27 mouse cellular contexts compared by ENCODE assay signal in the genomic region with DNA sequence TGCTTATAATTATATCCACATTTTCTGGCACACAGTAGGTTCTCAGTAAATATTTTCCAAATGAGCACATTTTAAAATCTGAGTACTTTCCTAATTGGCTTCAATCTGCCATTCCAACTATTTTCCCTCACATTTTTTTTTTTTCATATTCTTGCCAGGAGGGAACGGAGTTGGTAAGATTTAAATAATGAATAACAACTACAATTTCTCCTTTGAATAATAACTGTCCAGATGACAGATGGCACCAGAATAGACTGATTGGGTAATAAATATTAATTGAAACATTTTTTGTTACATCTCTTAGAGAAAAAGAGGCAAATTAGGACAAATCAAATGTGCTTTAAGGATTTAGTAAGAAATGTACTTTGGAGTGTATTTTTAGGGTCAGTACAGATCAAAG. TPM values are rescaled to one million over a fixed set of nuclear protein-coding genes. Genes with fewer than 3 reads are reported as not detected.
DNase-seq lines count a peak whose midpoint lies in the region; ATAC-seq and TF ChIP-seq lines count a peak whose summit lies in the region.
"Had no signal": no experiment of that assay in that cellular context is flagged by ENCODE, and none has a peak within 500 bp of the region (broad histone marks: within the 10 kb centered on the region; RNA-seq: fewer than 3 reads in every experiment).

No protein-coding gene starts in this region.

- no peak for TF ChIP-seq POLR2A in brain, embryonic 14.5 days (IDR thresholded peaks at IDR 0.05; ENCODE audit: borderline replicate concordance, extremely low read depth, insufficient read depth, insufficient read length, poor library complexity, severe bottlenecking)

- no peaks in the 10 kb centered on the region for H3K9me3 ChIP-seq in forebrain, embryonic 14.5 days (replicated peaks; ENCODE audit: control insufficient read depth, low read length)
- no peaks in the 10 kb centered on the region for H3K9me3 ChIP-seq in forebrain, embryonic 12.5 days
- H3K9me3 ChIP-seq: embryonic facial prominence, embryonic 12.5 days; embryonic facial prominence, embryonic 15.5 days; heart, embryonic 10.5 days; heart, embryonic 13.5 days; hindbrain, embryonic 12.5 days; hindbrain, embryonic 15.5 days had no signal

- TF ChIP-seq CTCF in brain, embryonic 14.5 days (IDR thresholded peaks at IDR 0.05; ENCODE audit: borderline replicate concordance, extremely low read depth, insufficient read depth, insufficient read length) = no peak

- peak; percentile 57 for DNase-seq in forebrain, embryonic 14.5 days (ENCODE audit: low spot score)
- peak; percentile 84 for DNase-seq in Muller cell, postnatal 12 days (ENCODE audit: inconsistent ontology term)
- peak; percentile 62 for DNase-seq in brain, embryonic 14.5 days (ENCODE audit: low read depth)
- peak; percentile 47 for DNase-seq in skeletal muscle tissue, adult 2 months (ENCODE audit: low read depth, low spot score)
- no peak for DNase-seq in frontal cortex, postnatal 36 days (ENCODE audit: low spot score in 2 of 2)
- DNase-seq in adrenal gland, postnatal 10 days = no peak
- DNase-seq: adrenal gland, adult 8-10 months; adrenal gland, postnatal 36 days; B cell, adult 2 months; cerebellum, adult 11 months; cerebellum, adult 2 months; cerebellum, adult 9-11 months; cerebellum, postnatal 25 days; gastrocnemius, postnatal 25 days; heart, adult 2 months; kidney, adult 2 months had no signal

- no peak overlapping the region for H3K4me2 ChIP-seq in forebrain, embryonic 14.5 days (ENCODE audit: low read length)
- H3K4me2 ChIP-seq in forebrain, embryonic 12.5 days = no peak overlapping the region
- H3K4me2 ChIP-seq: embryonic facial prominence, embryonic 12.5 days; embryonic facial prominence, embryonic 15.5 days; heart, embryonic 13.5 days; hindbrain, embryonic 12.5 days; hindbrain, embryonic 15.5 days had no signal

- no peak overlapping the region for H3K4me3 ChIP-seq in forebrain, embryonic 14.5 days (ENCODE audit: low read depth, low read length)
- H3K4me3 ChIP-seq in forebrain, embryonic 12.5 days (replicated peaks) = no peak overlapping the region
- H3K4me3 ChIP-seq: embryonic facial prominence, embryonic 12.5 days; embryonic facial prominence, embryonic 15.5 days; heart, adult 2 months; heart, embryonic 10.5 days; heart, embryonic 13.5 days; hindbrain, embryonic 12.5 days; hindbrain, embryonic 15.5 days had no signal

- no peaks in the 10 kb centered on the region for H3K36me3 ChIP-seq in forebrain, embryonic 14.5 days (ENCODE audit: control insufficient read depth, insufficient read depth, low read length)
- H3K36me3 ChIP-seq in forebrain, embryonic 12.5 days (replicated peaks) = no peaks in the 10 kb centered on the region
- H3K36me3 ChIP-seq: embryonic facial prominence, embryonic 12.5 days; embryonic facial prominence, embryonic 15.5 days; G1E; heart, embryonic 10.5 days; heart, embryonic 13.5 days; hindbrain, embryonic 12.5 days; hindbrain, embryonic 15.5 days had no signal

- peak; percentile 45; the same call in 1 of the 2 replicates for ATAC-seq in forebrain, embryonic 14.5 days
- ATAC-seq in forebrain, embryonic 12.5 days (ENCODE audit: low FRiP score) = no peak
- ATAC-seq: activated CD4-positive, CD25-positive, alpha-beta regulatory T cell, adult 4 months; intestine, postnatal 0 days had no signal

- H3K4me1 ChIP-seq in forebrain, embryonic 14.5 days (ENCODE audit: control insufficient read depth, insufficient read depth, low read length) = 0 out of 2 replicates have a peak, but pooled peaks cover 3% of the 10 kb centered on the region
- H3K4me1 ChIP-seq in forebrain, embryonic 12.5 days = peaks cover 5% of the 10 kb centered on the region
- H3K4me1 ChIP-seq: embryonic facial prominence, embryonic 12.5 days; embryonic facial prominence, embryonic 15.5 days; hindbrain, embryonic 12.5 days; hindbrain, embryonic 15.5 days had no signal

- no peak overlapping the region for H3K9ac ChIP-seq in forebrain, embryonic 14.5 days (ENCODE audit: low read length)
- no peak overlapping the region for H3K9ac ChIP-seq in forebrain, embryonic 12.5 days
- H3K9ac ChIP-seq: embryonic facial prominence, embryonic 12.5 days; embryonic facial prominence, embryonic 15.5 days; heart, embryonic 13.5 days; hindbrain, embryonic 12.5 days; hindbrain, embryonic 15.5 days had no signal

- 53% methylated on average over 1 of the region's 1 CpGs for WGBS in forebrain, embryonic 14.5 days
- 67% methylated on average over 1 of the region's 1 CpGs for WGBS in forebrain, embryonic 12.5 days

- no peak overlapping the region for H3K27ac ChIP-seq in forebrain, embryonic 14.5 days (ENCODE audit: low read depth, low read length)
- H3K27ac ChIP-seq in forebrain, embryonic 12.5 days = no peak overlapping the region
- H3K27ac ChIP-seq: embryonic facial prominence, embryonic 12.5 days; embryonic facial prominence, embryonic 15.5 days; heart, embryonic 10.5 days; heart, embryonic 13.5 days; hindbrain, embryonic 12.5 days; hindbrain, embryonic 15.5 days had no signal

- no peaks in the 10 kb centered on the region for H3K27me3 ChIP-seq in forebrain, embryonic 14.5 days (replicated peaks; ENCODE audit: control insufficient read depth, insufficient read depth, low read length)
- no peaks in the 10 kb centered on the region for H3K27me3 ChIP-seq in forebrain, embryonic 12.5 days
- H3K27me3 ChIP-seq: CH12.LX; embryonic facial prominence, embryonic 12.5 days; embryonic facial prominence, embryonic 15.5 days; heart, embryonic 13.5 days; hindbrain, embryonic 12.5 days; hindbrain, embryonic 15.5 days had no signal

RNA-seq across cellular contexts. Expression of a gene that starts 51.8 kb away (rescaled TPM):
- polyA plus RNA-seq in forebrain, embryonic 14.5 days (2014; fragmentation: Nextera tagmentation; extraction: Ambion mirVana) = 18.0 and 18.4 TPM in 2 replicates
- polyA plus RNA-seq in forebrain, embryonic 12.5 days (2016; fragmentation: Nextera tagmentation; extraction: Ambion mirVana) = 17.9 and 21.7 TPM in 2 replicates
- 10.4 and 11.8 TPM in 2 replicates for polyA plus RNA-seq in brain, embryonic 14.5 days (2012; rRNA removed)
- 10 to 100 TPM; 39.8 to 59.5 TPM for total RNA-seq in adrenal gland, postnatal 10 days (2021)

Comparison
In these comparisons a context has a peak if more than half of its experiments do, and no peak if none do; other contexts are left out.
1. DNase-seq: peak in forebrain, embryonic 14.5 days (single experiment), Muller cell, postnatal 12 days (single experiment), brain, embryonic 14.5 days (single experiment) and skeletal muscle tissue, adult 2 months (single experiment); none in frontal cortex, postnatal 36 days (0 of 2) and adrenal gland, postnatal 10 days (single experiment).